Mouse (Mus musculus) bone marrow, adult 2 months (tissue): ENCODE results near the gene Aqp11.

Source experiments
- CTCF ChIP-seq: fragments of 200-500 bp; IDR thresholded peaks from 2 replicates; pipeline ENCODE4 v1.5.1; 2011; ENCODE audit warnings: low read length, control low read depth; ENCODE audit not compliant: control insufficient read depth, insufficient read depth
- POLR2A ChIP-seq: fragments of 200-500 bp; IDR thresholded peaks from 2 replicates; pipeline ENCODE4 v1.6.1; 2011; ENCODE audit warnings: low read depth, mild to moderate bottlenecking, control low read depth, low read length, borderline replicate concordance; ENCODE audit not compliant: control insufficient read depth

GRCm38 (mm10) chr7:97780222-97780621, 42.1 kb upstream of the Aqp11 start:
- no peak for TF ChIP-seq CTCF
- no peak for TF ChIP-seq POLR2A
